Mouse (Mus musculus): Measurements from ENCODE around the gene Dpp8.

GRCm38 (mm10) chr9:65021887-65022579 is 10.2 kb upstream of the Dpp8 start:
- TF ChIP-seq CTCF (conservative IDR thresholded peaks at IDR 0.05; ENCODE audit: insufficient read depth, insufficient read length, low read depth, low read length), result no peak
- no peak for TF ChIP-seq POLR2A (IDR thresholded peaks at IDR 0.05; ENCODE audit: low read depth, low read length)
